In genomic region chr17:45058566-45059363, GRCm38 (mm10) we compare ENCODE assay signal across 17 mouse cellular contexts.
A peak's percentile ranks its signal among the peaks of the same experiment; 100 is the strongest.
DNase-seq lines count a peak whose midpoint lies in the region; ATAC-seq lines count a peak whose summit lies in the region.
"Had no signal": no experiment of that assay in that cellular context is flagged by ENCODE, and none has a peak within 500 bp of the region (broad histone marks: within the 10 kb centered on the region; RNA-seq: fewer than 3 reads in every experiment).

No protein-coding gene starts in this region.

- WGBS in limb, embryonic 12.5 days: 49% methylated on average over 6 of the region's 6 CpGs

- no peaks in the 10 kb centered on the region for H3K9me3 ChIP-seq in limb, embryonic 12.5 days
- H3K9me3 ChIP-seq: heart, embryonic 12.5 days; midbrain, embryonic 13.5 days had no signal

- no peak overlapping the region for H3K4me3 ChIP-seq in limb, embryonic 12.5 days (replicated peaks)
- H3K4me3 ChIP-seq: heart, embryonic 12.5 days; midbrain, embryonic 13.5 days had no signal

- no peaks in the 10 kb centered on the region for H3K27me3 ChIP-seq in limb, embryonic 12.5 days
- H3K27me3 ChIP-seq: heart, embryonic 12.5 days; midbrain, embryonic 13.5 days had no signal

- peak; percentile 13 for DNase-seq in kidney, postnatal 10 days
- DNase-seq in kidney, adult 11 months: no peak
- DNase-seq in cerebellum, adult 9-11 months: peak; percentile 73
- DNase-seq in frontal cortex, postnatal 14 days (ENCODE audit: low spot score in 2 of 2): no peak
- DNase-seq in urinary bladder, adult 2 months (ENCODE audit: low spot score): no peak
- DNase-seq in left cerebral cortex, adult 8-10 months (ENCODE audit: low spot score in 2 of 2): no peak
- DNase-seq: adrenal gland, postnatal 36 days; kidney, adult 8-10 months; kidney, postnatal 36 days; right cerebral cortex, adult 18-20 months; thymus, adult 2 months had no signal

- 0 out of 2 replicates have a peak, but pooled peaks have one; percentile 36 for ATAC-seq in cerebellum, adult (ENCODE audit: insufficient number of reproducible peaks, low FRiP score, low TSS enrichment)
- no peak for ATAC-seq in limb, embryonic 12.5 days (ENCODE audit: insufficient number of reproducible peaks, insufficient read depth, low FRiP score, low TSS enrichment, low read depth)
- ATAC-seq: lung, postnatal 0 days; midbrain, embryonic 13.5 days had no signal

- H3K9ac ChIP-seq in limb, embryonic 12.5 days (replicated peaks): 0 out of 2 replicates have a peak overlapping the region, but pooled peaks have one; percentile 9
- H3K9ac ChIP-seq: heart, embryonic 12.5 days; liver, embryonic 14.5 days; midbrain, embryonic 13.5 days had no signal

- no peak overlapping the region for H3K4me2 ChIP-seq in limb, embryonic 12.5 days
- H3K4me2 ChIP-seq: heart, embryonic 12.5 days; midbrain, embryonic 13.5 days had no signal

- H3K36me3 ChIP-seq in limb, embryonic 12.5 days: no peaks in the 10 kb centered on the region
- H3K36me3 ChIP-seq: heart, embryonic 12.5 days; midbrain, embryonic 13.5 days had no signal

- H3K4me1 ChIP-seq in limb, embryonic 12.5 days (replicated peaks): peaks cover 23% of the 10 kb centered on the region
- H3K4me1 ChIP-seq: heart, embryonic 12.5 days had no signal

- 0 out of 2 replicates have a peak overlapping the region, but pooled peaks have one; percentile 50 for H3K27ac ChIP-seq in limb, embryonic 12.5 days
- H3K27ac ChIP-seq: liver, embryonic 14.5 days; midbrain, embryonic 13.5 days had no signal

Comparison
In these comparisons a context has a peak if more than half of its experiments do, and no peak if none do; other contexts are left out.
1. DNase-seq: peak in kidney, postnatal 10 days (single experiment) and cerebellum, adult 9-11 months (single experiment); none in kidney, adult 11 months (single experiment), frontal cortex, postnatal 14 days (0 of 2), urinary bladder, adult 2 months (single experiment) and left cerebral cortex, adult 8-10 months (0 of 2).